Mouse (Mus musculus): ENCODE measurements around the gene Srcap. TPM values are rescaled to one million over a fixed set of nuclear protein-coding genes. Genes with fewer than 3 reads are reported as not detected.

Srcap gene
- polyA plus RNA-seq, 1 experiment from 2014 or later = 63.7 TPM

Small RNA genes lying within 50 kb of the gene (microRNA-seq; reads per million reads assigned to microRNA genes)
- gene Gm47278 (not detected), gene Mir7060 (not detected)

Other genes starting within 250 kb of the Srcap start
- gene Sephs2, start 237.9 kb upstream of the Srcap start, polyA plus RNA-seq (2015; fragmentation: Nextera tagmentation; extraction: Ambion mirVana) = 66.9 and 69.3 TPM in 2 replicates
- gene Itgal, start 215.7 kb upstream of the Srcap start, polyA plus RNA-seq (2015; fragmentation: Nextera tagmentation; extraction: Ambion mirVana) = 1.4 and 2.3 TPM in 2 replicates
- 16.8 and 18.1 TPM in 2 replicates for gene Zfp768, start 166.4 kb upstream of the Srcap start, polyA plus RNA-seq (2015; fragmentation: Nextera tagmentation; extraction: Ambion mirVana)
- gene Zfp747, start 135.9 kb upstream of the Srcap start, polyA plus RNA-seq (2015; fragmentation: Nextera tagmentation; extraction: Ambion mirVana) = 9.5 TPM in 2 replicates
- 7.3 and 7.9 TPM in 2 replicates for gene 9130019O22Rik, start 124.8 kb upstream of the Srcap start, polyA plus RNA-seq (2015; fragmentation: Nextera tagmentation; extraction: Ambion mirVana)
- gene E430018J23Rik, start 118.4 kb upstream of the Srcap start, polyA plus RNA-seq (2015; fragmentation: Nextera tagmentation; extraction: Ambion mirVana) = 6.7 and 7.0 TPM in 2 replicates
- gene Zfp764, start 105.2 kb upstream of the Srcap start, polyA plus RNA-seq (2015; fragmentation: Nextera tagmentation; extraction: Ambion mirVana) = 9.0 and 10.0 TPM in 2 replicates
- 23.0 and 24.0 TPM in 2 replicates for gene Zfp688, start 89.9 kb upstream of the Srcap start, polyA plus RNA-seq (2015; fragmentation: Nextera tagmentation; extraction: Ambion mirVana)
- 6.4 and 6.5 TPM in 2 replicates for gene Zfp689, start 62.8 kb upstream of the Srcap start, polyA plus RNA-seq (2015; fragmentation: Nextera tagmentation; extraction: Ambion mirVana)
- 37.1 and 40.4 TPM in 2 replicates for gene Prr14, start 52.4 kb upstream of the Srcap start, polyA plus RNA-seq (2015; fragmentation: Nextera tagmentation; extraction: Ambion mirVana)
- gene Fbrs, start 32.8 kb upstream of the Srcap start, polyA plus RNA-seq (2015; fragmentation: Nextera tagmentation; extraction: Ambion mirVana) = 12.2 and 13.3 TPM in 2 replicates
- gene Gm42715, start 7.6 kb downstream of the Srcap start, polyA plus RNA-seq (2015; fragmentation: Nextera tagmentation; extraction: Ambion mirVana) = 13.8 and 15.4 TPM in 2 replicates
- gene Tmem265, start 49.4 kb downstream of the Srcap start, polyA plus RNA-seq (2015; fragmentation: Nextera tagmentation; extraction: Ambion mirVana) = 4.7 and 7.7 TPM in 2 replicates
- 34.0 and 40.5 TPM in 2 replicates for gene Phkg2, start 61.4 kb downstream of the Srcap start, polyA plus RNA-seq (2015; fragmentation: Nextera tagmentation; extraction: Ambion mirVana)
- 12.8 and 15.7 TPM in 2 replicates for gene Ccdc189, start 76.6 kb downstream of the Srcap start, polyA plus RNA-seq (2015; fragmentation: Nextera tagmentation; extraction: Ambion mirVana)
- 46.9 and 49.0 TPM in 2 replicates for gene Rnf40, start 76.8 kb downstream of the Srcap start, polyA plus RNA-seq (2015; fragmentation: Nextera tagmentation; extraction: Ambion mirVana)
- gene Zfp629, start 103.8 kb downstream of the Srcap start, polyA plus RNA-seq (2015; fragmentation: Nextera tagmentation; extraction: Ambion mirVana) = 12.1 and 12.2 TPM in 2 replicates
- 62.3 and 70.1 TPM in 2 replicates for gene Bcl7c, start 196.9 kb downstream of the Srcap start, polyA plus RNA-seq (2015; fragmentation: Nextera tagmentation; extraction: Ambion mirVana)
- 12.1 and 12.8 TPM in 2 replicates for gene Ctf1, start 200.8 kb downstream of the Srcap start, polyA plus RNA-seq (2015; fragmentation: Nextera tagmentation; extraction: Ambion mirVana)
- 0.16 and 0.29 TPM in 2 replicates for gene Ctf2, start 220.2 kb downstream of the Srcap start, polyA plus RNA-seq (2015; fragmentation: Nextera tagmentation; extraction: Ambion mirVana)
- gene Fbxl19, start 232.6 kb downstream of the Srcap start, polyA plus RNA-seq (2015; fragmentation: Nextera tagmentation; extraction: Ambion mirVana) = 4.3 and 5.1 TPM in 2 replicates